8 mouse cellular contexts compared by ENCODE assay signal in the genomic region with DNA sequence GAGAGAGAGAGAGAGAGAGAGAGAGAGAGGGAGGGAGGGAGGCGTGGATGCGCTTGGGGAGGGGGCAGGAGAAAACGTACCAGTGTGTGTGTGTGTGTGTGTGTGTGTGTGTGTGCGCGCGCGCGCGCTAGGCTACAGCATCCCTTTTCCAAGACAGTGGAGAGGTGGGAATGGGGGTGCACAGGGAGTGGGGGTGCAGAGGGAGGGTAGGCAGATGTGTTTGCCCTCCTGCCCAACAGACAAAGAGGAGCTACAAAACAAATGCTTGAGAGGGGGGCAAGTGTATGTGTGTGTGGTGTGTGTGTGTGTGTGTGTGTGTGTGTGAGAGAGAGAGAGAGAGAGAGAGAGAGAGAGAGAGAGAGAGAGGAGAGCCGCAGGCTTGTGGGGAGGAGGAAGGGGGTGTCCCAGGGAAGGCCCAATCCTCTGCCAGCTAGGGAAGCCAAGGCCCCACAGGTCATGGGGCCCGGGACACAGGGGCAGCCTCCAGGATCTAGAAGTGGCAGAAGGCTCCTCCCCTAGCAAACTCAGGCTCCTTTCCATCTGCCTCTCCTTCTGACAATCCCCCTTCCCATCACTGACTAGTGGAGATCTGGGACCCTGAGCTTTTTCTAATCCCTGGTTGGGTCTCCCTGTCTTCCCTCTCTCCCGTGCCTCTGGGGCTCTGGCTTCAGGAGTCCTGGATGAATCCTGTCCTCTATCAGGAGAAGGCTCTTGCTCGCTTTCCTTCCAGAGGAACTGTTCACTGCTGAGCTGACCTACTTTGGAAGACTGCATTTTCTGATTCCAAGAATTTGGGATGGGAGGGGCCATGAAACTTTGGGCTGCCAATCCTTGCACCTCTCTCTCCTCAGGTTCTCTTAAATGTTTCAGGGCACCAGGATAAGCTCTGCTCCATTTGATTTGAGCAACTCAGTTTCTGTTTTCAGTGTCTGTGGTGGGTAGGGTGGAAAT. TPM values are rescaled to one million over a fixed set of nuclear protein-coding genes. Genes with fewer than 3 reads are reported as not detected.
A peak's percentile ranks its signal among the peaks of the same experiment; 100 is the strongest.
DNase-seq lines count a peak whose midpoint lies in the region; ATAC-seq lines count a peak whose summit lies in the region.
"Had no signal": no experiment of that assay in that cellular context is flagged by ENCODE, and none has a peak within 500 bp of the region (broad histone marks: within the 10 kb centered on the region; RNA-seq: fewer than 3 reads in every experiment).

No protein-coding gene starts in this region.

- no peak overlapping the region for H3K27ac ChIP-seq in limb, embryonic 11.5 days (replicated peaks; ENCODE audit: low read depth, low read length)
- H3K27ac ChIP-seq in midbrain, embryonic 14.5 days (replicated peaks; ENCODE audit: low read depth, low read length), result peak overlapping the region; percentile 93

- peak overlapping the region; percentile 72 for H3K4me2 ChIP-seq in limb, embryonic 11.5 days (ENCODE audit: low read depth, severe bottlenecking)
- H3K4me2 ChIP-seq in midbrain, embryonic 14.5 days (ENCODE audit: low read length), result peak overlapping the region; percentile 72

- DNase-seq in Muller cell, postnatal 12 days (ENCODE audit: inconsistent ontology term), result peak; percentile 78
- peak; percentile 39 for DNase-seq in cerebellum, adult 8-10 months
- peak; percentile 54 to 56 for DNase-seq in frontal cortex, postnatal 10 days (ENCODE audit: low spot score in 2 of 2)
- DNase-seq in induced T-regulatory cell, adult 2 months (ENCODE audit: low read depth), result peak; percentile 69
- peak; percentile 54 for DNase-seq in limb, embryonic 11.5 days (ENCODE audit: low spot score)
- peak; percentile 85 for DNase-seq in midbrain, embryonic 14.5 days
- peak; percentile 37 for DNase-seq in thymus, postnatal 25 days

- H3K36me3 ChIP-seq in limb, embryonic 11.5 days (ENCODE audit: control insufficient read depth, insufficient read depth, low read length), result no peaks in the 10 kb centered on the region
- peaks cover 12% of the 10 kb centered on the region; the same call in 1 of the 2 replicates for H3K36me3 ChIP-seq in midbrain, embryonic 14.5 days (ENCODE audit: control insufficient read depth, insufficient read depth, low read length)

- ATAC-seq in limb, embryonic 11.5 days (ENCODE audit: insufficient number of reproducible peaks, low FRiP score, low TSS enrichment, low read depth), result peak; percentile 65; the same call in 1 of the 2 replicates
- ATAC-seq in midbrain, embryonic 14.5 days (ENCODE audit: low FRiP score, low TSS enrichment), result peak; percentile 83

- peak overlapping the region; percentile 43; the same call in 1 of the 2 replicates for H3K9ac ChIP-seq in limb, embryonic 11.5 days (ENCODE audit: low read length)
- peak overlapping the region; percentile 54 for H3K9ac ChIP-seq in midbrain, embryonic 14.5 days (replicated peaks; ENCODE audit: low read length)

- no peaks in the 10 kb centered on the region for H3K9me3 ChIP-seq in limb, embryonic 11.5 days (ENCODE audit: control insufficient read depth, low read length)
- no peaks in the 10 kb centered on the region for H3K9me3 ChIP-seq in midbrain, embryonic 14.5 days (ENCODE audit: control insufficient read depth, low read length)

- H3K4me3 ChIP-seq in limb, embryonic 11.5 days (ENCODE audit: low read depth, low read length), result peak overlapping the region; percentile 48
- peak overlapping the region; percentile 55 for H3K4me3 ChIP-seq in midbrain, embryonic 14.5 days (replicated peaks; ENCODE audit: low read depth, low read length)
- H3K4me3 ChIP-seq: myocyte had no signal

- H3K27me3 ChIP-seq in limb, embryonic 11.5 days (ENCODE audit: control insufficient read depth, insufficient read depth, low read length), result no peaks in the 10 kb centered on the region
- H3K27me3 ChIP-seq in midbrain, embryonic 14.5 days (ENCODE audit: control insufficient read depth, insufficient read depth, low read length), result no peaks in the 10 kb centered on the region

- WGBS in limb, embryonic 11.5 days, result 7% methylated on average over 12 of the region's 13 CpGs
- 1% methylated on average over 13 of the region's 13 CpGs for WGBS in midbrain, embryonic 14.5 days

- peaks cover 4% of the 10 kb centered on the region; the same call in 1 of the 2 replicates for H3K4me1 ChIP-seq in limb, embryonic 11.5 days (ENCODE audit: control insufficient read depth, insufficient read depth, low read length)
- peaks cover 28% of the 10 kb centered on the region for H3K4me1 ChIP-seq in midbrain, embryonic 14.5 days (ENCODE audit: control insufficient read depth, insufficient read depth, low read length)

RNA-seq across cellular contexts. Expression of gene Ikzf4, which starts 0.6 kb away (rescaled TPM):
- polyA plus RNA-seq in limb, embryonic 11.5 days (2014; fragmentation: Nextera tagmentation; extraction: Ambion mirVana), result 3.2 and 3.4 TPM in 2 replicates
- 21.2 and 23.6 TPM in 2 replicates for polyA plus RNA-seq in midbrain, embryonic 14.5 days (2014; fragmentation: Nextera tagmentation; extraction: Ambion mirVana)

RNA-seq across cellular contexts. Expression of gene Rps26, which starts 19.9 kb away (rescaled TPM):
- polyA plus RNA-seq in limb, embryonic 11.5 days (2014; fragmentation: Nextera tagmentation; extraction: Ambion mirVana), result 831 and 876 TPM in 2 replicates
- 529 and 586 TPM in 2 replicates for polyA plus RNA-seq in midbrain, embryonic 14.5 days (2014; fragmentation: Nextera tagmentation; extraction: Ambion mirVana)

RNA-seq across cellular contexts. Expression of gene Suox, which starts 27.5 kb away (rescaled TPM):
- 12.2 and 12.3 TPM in 2 replicates for polyA plus RNA-seq in limb, embryonic 11.5 days (2014; fragmentation: Nextera tagmentation; extraction: Ambion mirVana)
- 10.3 and 10.4 TPM in 2 replicates for polyA plus RNA-seq in midbrain, embryonic 14.5 days (2014; fragmentation: Nextera tagmentation; extraction: Ambion mirVana)

RNA-seq across cellular contexts. Expression of gene Rab5b, which starts 49.6 kb away (rescaled TPM):
- 62.4 and 62.5 TPM in 2 replicates for polyA plus RNA-seq in limb, embryonic 11.5 days (2014; fragmentation: Nextera tagmentation; extraction: Ambion mirVana)
- polyA plus RNA-seq in midbrain, embryonic 14.5 days (2014; fragmentation: Nextera tagmentation; extraction: Ambion mirVana), result 80.4 and 100 TPM in 2 replicates

RNA-seq across cellular contexts. Expression of gene Erbb3, which starts 57.0 kb away (rescaled TPM):
- polyA plus RNA-seq in limb, embryonic 11.5 days (2014; fragmentation: Nextera tagmentation; extraction: Ambion mirVana), result 7.6 and 8.1 TPM in 2 replicates
- 0.26 and 0.47 TPM in 2 replicates for polyA plus RNA-seq in midbrain, embryonic 14.5 days (2014; fragmentation: Nextera tagmentation; extraction: Ambion mirVana)
